Mouse (Mus musculus) frontal cortex, postnatal 25 days (tissue): ENCODE results near the gene C2cd2.

Experiments used
- DNase-seq, 2 experiments: peaks; one replicate each; pipeline ENCODE4 v3.0.0; 2022; ENCODE audit warnings: low spot score in 2 of 2

Gene C2cd2

DNA sequence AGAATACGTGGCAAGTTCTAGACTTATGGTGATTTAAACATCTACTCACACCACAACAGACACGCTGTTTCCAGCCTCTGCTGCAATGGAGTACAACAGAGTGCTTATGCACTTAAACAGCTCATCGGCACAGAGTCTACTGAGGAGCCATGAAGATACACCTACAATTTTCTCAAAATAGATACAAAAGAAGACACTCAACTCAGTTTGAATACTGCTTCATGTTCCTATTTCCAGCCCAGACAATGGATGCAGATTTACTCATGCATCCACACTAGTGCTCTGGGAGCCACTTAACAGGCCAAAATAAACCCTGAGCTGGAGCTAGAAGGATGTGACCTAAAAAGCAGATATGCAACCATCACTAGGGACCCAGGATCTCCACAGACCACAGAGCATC lies 153.5 kb downstream of the C2cd2 start:
- DNase-seq: no peak

DNA sequence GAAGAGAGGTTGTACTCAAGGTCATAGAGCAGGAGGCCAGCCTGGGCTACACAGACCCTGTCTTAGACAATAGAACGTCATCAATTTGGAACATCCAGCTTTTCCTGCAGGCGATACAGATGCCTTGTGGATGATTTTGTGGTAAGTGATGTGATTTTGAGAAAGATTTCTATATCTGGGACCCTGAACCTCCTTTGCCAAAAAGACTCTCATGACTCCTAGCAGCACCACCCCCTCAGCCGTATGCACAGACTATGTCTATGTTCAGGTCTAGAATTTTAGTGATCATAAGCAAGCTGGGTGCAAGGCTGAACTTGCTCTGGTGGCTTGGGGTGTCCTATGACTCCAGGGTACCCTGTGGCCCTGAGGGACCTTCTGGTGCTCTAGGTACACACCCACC lies 156.8 kb downstream of the C2cd2 start:
- no peak for DNase-seq
